Mouse (Mus musculus) midbrain, embryonic 13.5 days (tissue): ENCODE measurements at regions not wholly inside any gene's neighbourhood (a gene's known extent, or its start where the extent isn't known, plus 50 kb on each side); places are given as distances from the start of the nearest gene placed in this dataset.
A peak's percentile ranks its signal among the peaks of the same experiment; 100 is the strongest.

ENCODE experiments used
- ATAC-seq: fragments of 200-750 bp; cut with Nextera tagmentation; 2 replicates; pipeline ENCODE4 v1.8.0; 2017; ENCODE audit warnings: mild to moderate bottlenecking, moderate TSS enrichment, moderate library complexity
- H3K27ac ChIP-seq: fragments of 300-500 bp; sonication (generic); 2 replicates; pipeline ENCODE4 v1.5.1; 2015; ENCODE audit warnings: inconsistent platforms, mild to moderate bottlenecking, moderate library complexity
- H3K27me3 ChIP-seq: fragments of 300-500 bp; sonication (generic); 2 replicates; pipeline ENCODE4 v1.6.1; 2015; ENCODE audit warnings: mild to moderate bottlenecking, inconsistent platforms
- H3K36me3 ChIP-seq: fragments of 300-500 bp; sonication (generic); 2 replicates; pipeline ENCODE4 v1.6.1; 2015; ENCODE audit warnings: mild to moderate bottlenecking, inconsistent platforms
- H3K4me1 ChIP-seq: fragments of 300-500 bp; sonication (generic); replicated peaks from 2 replicates; pipeline ENCODE4 v1.6.1; 2015; ENCODE audit warnings: inconsistent platforms
- H3K4me2 ChIP-seq: fragments of 300-500 bp; sonication (generic); replicated peaks from 2 replicates; pipeline ENCODE4 v1.6.1; 2015; ENCODE audit warnings: moderate library complexity, mild to moderate bottlenecking, inconsistent platforms
- H3K4me3 ChIP-seq: fragments of 300-500 bp; sonication (generic); replicated peaks from 2 replicates; pipeline ENCODE4 v1.5.1; 2015; ENCODE audit warnings: mild to moderate bottlenecking, inconsistent platforms
- H3K9ac ChIP-seq: fragments of 300-500 bp; sonication (generic); replicated peaks from 2 replicates; pipeline ENCODE4 v1.6.1; 2015; ENCODE audit warnings: mild to moderate bottlenecking, inconsistent platforms
- H3K9me3 ChIP-seq: fragments of 300-500 bp; sonication (generic); 2 replicates; pipeline ENCODE4 v1.6.1; 2016; ENCODE audit warnings: mild to moderate bottlenecking, inconsistent platforms
- WGBS: fragments of 180-500 bp; shearing (Covaris S2); methylation state at CpG from one replicate; pipeline ENCODE4 v1.1.7; 2015; 5-methylcytosine and 5-hydroxymethylcytosine counted together

DNA sequence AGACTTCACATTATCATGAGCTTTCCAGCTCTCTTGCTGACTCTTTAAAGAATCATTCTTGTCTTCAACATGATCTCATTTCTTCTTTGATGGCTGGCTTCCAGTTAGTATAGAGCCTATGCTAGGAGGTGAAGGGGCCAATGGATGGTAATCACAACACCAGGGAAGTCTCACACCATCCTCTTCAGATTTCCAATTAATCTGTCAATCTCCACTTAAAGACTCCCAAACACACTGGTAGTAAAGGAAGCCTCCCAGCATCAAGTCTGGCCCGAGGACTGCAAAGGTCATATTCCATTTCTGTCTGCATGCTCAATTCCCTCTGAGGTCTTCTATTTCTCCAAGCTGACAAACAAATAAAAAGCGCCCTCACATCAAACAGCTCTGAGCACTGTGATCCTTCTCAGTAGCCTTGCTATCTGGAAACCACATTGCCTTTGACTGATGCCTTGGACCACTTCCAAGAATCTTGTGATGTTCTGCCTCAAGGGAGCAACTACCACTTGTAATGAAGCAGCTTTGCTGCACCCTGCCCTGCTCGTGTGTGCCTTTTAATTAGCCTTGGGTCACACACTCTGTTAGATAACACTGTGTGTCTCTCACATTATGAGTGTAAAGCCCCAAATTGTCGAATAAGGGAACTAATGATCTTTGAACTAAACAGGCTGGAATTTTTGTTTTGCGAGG, 629.0 kb upstream of the Cdh10 start:
- WGBS: 37% methylated on average over 5 of the region's 5 CpGs
- Histone ChIP-seq H3K4me2 (no peak overlapping the region), H3K4me3 (no peak overlapping the region), H3K27ac (peak overlapping the region; percentile 35; the same call in 1 of the 2 replicates), H3K36me3 (no peaks in the 10 kb centered on the region), H3K9ac (no peak overlapping the region), H3K9me3 (no peaks in the 10 kb centered on the region), H3K4me1 (peaks cover 7% of the 10 kb centered on the region; the same call in 1 of the 2 replicates), H3K27me3 (no peaks in the 10 kb centered on the region)
- peak; percentile 96 for ATAC-seq

DNA sequence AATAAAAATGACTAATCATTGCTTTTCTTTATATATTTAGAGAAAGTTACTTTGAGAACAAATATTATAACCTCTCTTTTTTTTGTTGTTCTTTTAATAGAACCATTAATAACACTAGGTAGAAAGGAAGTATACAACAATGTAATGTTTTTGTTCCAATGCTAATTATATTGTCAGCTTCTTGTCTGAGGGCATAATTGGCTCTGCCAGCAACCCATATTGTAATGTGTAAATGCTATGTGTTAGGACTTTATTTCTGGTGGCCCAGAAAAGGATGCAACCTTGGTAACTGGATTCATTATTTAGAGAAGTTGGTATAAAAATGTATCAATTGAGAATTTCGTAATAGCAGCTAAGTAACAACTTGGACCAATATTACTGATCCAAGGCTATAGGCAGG, 628.3 kb upstream of the Cdh10 start:
- 80% methylated on average over 1 of the region's 1 CpGs for WGBS
- no peak for ATAC-seq
- Histone ChIP-seq H3K9ac (no peak overlapping the region), H3K4me3 (no peak overlapping the region), H3K36me3 (no peaks in the 10 kb centered on the region), H3K9me3 (no peaks in the 10 kb centered on the region), H3K27ac (no peak overlapping the region), H3K4me2 (no peak overlapping the region), H3K4me1 (peaks cover 7% of the 10 kb centered on the region; the same call in 1 of the 2 replicates), H3K27me3 (no peaks in the 10 kb centered on the region)

DNA sequence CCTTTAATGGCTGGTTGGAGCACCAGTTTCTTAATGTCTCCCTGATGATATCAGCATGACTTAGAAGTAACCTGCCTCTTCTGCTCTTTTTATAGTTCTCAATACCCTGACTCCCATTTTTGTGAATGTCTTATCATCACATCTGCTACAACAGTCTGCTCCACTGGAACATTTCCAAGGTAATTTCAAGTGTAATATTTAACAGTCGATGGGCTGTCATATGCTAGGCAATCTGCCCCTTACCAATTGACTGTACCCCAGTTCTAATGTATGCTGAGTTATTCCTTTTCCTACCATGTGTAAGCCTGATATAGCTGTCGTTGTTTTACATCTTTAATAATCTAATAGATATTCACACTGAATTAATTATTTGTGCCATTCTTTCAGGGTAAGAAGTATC, 607.6 kb upstream of the Cdh10 start:
- WGBS: 86% methylated on average over 2 of the region's 2 CpGs
- no peak for ATAC-seq
- no peak overlapping the region for H3K27ac ChIP-seq
- no peaks in the 10 kb centered on the region for H3K36me3 ChIP-seq
- H3K9ac ChIP-seq: no peak overlapping the region
- H3K4me1 ChIP-seq: no peaks in the 10 kb centered on the region
- no peaks in the 10 kb centered on the region for H3K9me3 ChIP-seq
- H3K4me2 ChIP-seq: no peak overlapping the region
- H3K27me3 ChIP-seq: no peaks in the 10 kb centered on the region
- H3K4me3 ChIP-seq: no peak overlapping the region

DNA sequence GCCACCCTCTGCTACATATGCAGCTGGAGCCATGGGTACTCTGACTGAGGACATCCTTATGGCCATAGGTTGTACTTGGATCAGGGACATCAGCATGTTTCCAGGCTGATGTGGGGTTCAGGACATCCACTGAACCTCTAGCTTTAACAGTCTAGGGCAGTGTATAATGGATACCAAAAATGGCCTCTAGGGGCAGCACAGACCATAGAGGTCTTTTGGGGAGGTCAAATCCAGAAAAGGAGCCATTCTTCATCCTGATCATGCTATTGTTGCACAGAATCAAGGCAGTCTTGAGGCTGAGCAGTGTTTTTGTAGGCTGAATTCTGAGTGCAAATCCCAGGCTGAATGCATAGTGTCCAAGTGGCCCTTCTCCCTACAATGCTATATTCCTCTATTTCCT, 598.8 kb upstream of the Cdh10 start:
- no peaks in the 10 kb centered on the region for H3K36me3 ChIP-seq
- no peak overlapping the region for H3K4me3 ChIP-seq
- ATAC-seq: peak; percentile 45; the same call in 1 of the 2 replicates
- no peak overlapping the region for H3K27ac ChIP-seq
- no peaks in the 10 kb centered on the region for H3K4me1 ChIP-seq
- no peaks in the 10 kb centered on the region for H3K9me3 ChIP-seq
- H3K4me2 ChIP-seq: no peak overlapping the region
- H3K9ac ChIP-seq: no peak overlapping the region
- no peaks in the 10 kb centered on the region for H3K27me3 ChIP-seq
